Comparison of ENCODE assay signal across 12 mouse cellular contexts in genomic region chr1:66655119-66655746, GRCm38 (mm10). TPM values are rescaled to one million over a fixed set of nuclear protein-coding genes. Genes with fewer than 3 reads are reported as not detected.
DNase-seq lines count a peak whose midpoint lies in the region; ATAC-seq and TF ChIP-seq lines count a peak whose summit lies in the region.
"Had no signal": no experiment of that assay in that cellular context is flagged by ENCODE, and none has a peak within 500 bp of the region (broad histone marks: within the 10 kb centered on the region; RNA-seq: fewer than 3 reads in every experiment).

No protein-coding gene starts in this region.

- H3K4me2 ChIP-seq in embryonic facial prominence, embryonic 12.5 days (replicated peaks): no peak overlapping the region
- H3K4me2 ChIP-seq in hindbrain, embryonic 11.5 days (replicated peaks; ENCODE audit: low read depth, low read length): no peak overlapping the region
- H3K4me2 ChIP-seq: embryonic facial prominence, embryonic 15.5 days; heart, embryonic 12.5 days; kidney, embryonic 15.5 days had no signal

- no peaks in the 10 kb centered on the region for H3K4me1 ChIP-seq in lung, adult 2 months (ENCODE audit: control insufficient read depth, insufficient read depth, low read length)
- no peaks in the 10 kb centered on the region for H3K4me1 ChIP-seq in embryonic facial prominence, embryonic 12.5 days
- H3K4me1 ChIP-seq in hindbrain, embryonic 11.5 days (replicated peaks; ENCODE audit: control insufficient read depth, insufficient read depth, low read length): no peaks in the 10 kb centered on the region
- H3K4me1 ChIP-seq: embryonic facial prominence, embryonic 15.5 days; heart, embryonic 12.5 days; kidney, embryonic 15.5 days had no signal

- no peaks in the 10 kb centered on the region for H3K9me3 ChIP-seq in embryonic facial prominence, embryonic 12.5 days
- H3K9me3 ChIP-seq in hindbrain, embryonic 11.5 days (ENCODE audit: control insufficient read depth, low read length): no peaks in the 10 kb centered on the region
- H3K9me3 ChIP-seq: embryonic facial prominence, embryonic 15.5 days; heart, embryonic 12.5 days; kidney, embryonic 15.5 days had no signal

- WGBS in lung, adult 2 months: 54% methylated on average over 4 of the region's 4 CpGs
- WGBS in embryonic facial prominence, embryonic 12.5 days: 67% methylated on average over 4 of the region's 4 CpGs
- WGBS in hindbrain, embryonic 11.5 days: 57% methylated on average over 4 of the region's 4 CpGs

- ATAC-seq in embryonic facial prominence, embryonic 12.5 days (ENCODE audit: insufficient number of reproducible peaks, insufficient read depth, low FRiP score, low TSS enrichment): 0 out of 2 replicates have a peak, but pooled peaks have one; percentile 74
- ATAC-seq in hindbrain, embryonic 11.5 days (ENCODE audit: low FRiP score): peak; percentile 97
- ATAC-seq: liver, postnatal 0 days had no signal

- no peak overlapping the region for H3K9ac ChIP-seq in embryonic facial prominence, embryonic 12.5 days
- H3K9ac ChIP-seq in hindbrain, embryonic 11.5 days (ENCODE audit: low read depth, low read length): no peak overlapping the region
- H3K9ac ChIP-seq: embryonic facial prominence, embryonic 15.5 days; heart, embryonic 12.5 days; kidney, embryonic 15.5 days; liver, postnatal 0 days had no signal

- H3K27me3 ChIP-seq in embryonic facial prominence, embryonic 12.5 days: no peaks in the 10 kb centered on the region
- no peaks in the 10 kb centered on the region for H3K27me3 ChIP-seq in hindbrain, embryonic 11.5 days (ENCODE audit: control insufficient read depth, insufficient read depth, low read length)
- H3K27me3 ChIP-seq: embryonic facial prominence, embryonic 15.5 days; heart, embryonic 12.5 days; kidney, embryonic 15.5 days had no signal

- no peak overlapping the region for H3K4me3 ChIP-seq in lung, adult 2 months (replicated peaks; ENCODE audit: extremely low read depth, low read depth, low read length)
- no peak overlapping the region for H3K4me3 ChIP-seq in embryonic facial prominence, embryonic 12.5 days
- no peak overlapping the region for H3K4me3 ChIP-seq in hindbrain, embryonic 11.5 days (ENCODE audit: low read depth, low read length)
- H3K4me3 ChIP-seq: embryonic facial prominence, embryonic 15.5 days; heart, embryonic 12.5 days; kidney, embryonic 15.5 days had no signal

- H3K27ac ChIP-seq in embryonic facial prominence, embryonic 12.5 days: no peak overlapping the region
- H3K27ac ChIP-seq in hindbrain, embryonic 11.5 days (ENCODE audit: low read depth, low read length): peak overlapping the region; percentile 30; the same call in 1 of the 2 replicates
- H3K27ac ChIP-seq: embryonic facial prominence, embryonic 15.5 days; kidney, embryonic 15.5 days had no signal

- intact Hi-C loops in gastrocnemius, postnatal 36 days (cut with DNase I): loop anchor here (10.0 kb wide), 1 partner anchor 550 kb away; no protein-coding TSS in a partner anchor

- TF ChIP-seq POLR2A in lung, adult 2 months (IDR thresholded peaks at IDR 0.05; ENCODE audit: borderline replicate concordance, extremely low read depth, low read depth, low read length): no peak

- no peaks in the 10 kb centered on the region for H3K36me3 ChIP-seq in embryonic facial prominence, embryonic 12.5 days
- H3K36me3 ChIP-seq in hindbrain, embryonic 11.5 days (ENCODE audit: control insufficient read depth, insufficient read depth, low read length): no peaks in the 10 kb centered on the region
- H3K36me3 ChIP-seq: embryonic facial prominence, embryonic 15.5 days; heart, embryonic 12.5 days; kidney, embryonic 15.5 days had no signal

- no peak for TF ChIP-seq CTCF in lung, adult 2 months (IDR thresholded peaks at IDR 0.05; ENCODE audit: insufficient read depth, low read length)

- peak; percentile 4 for DNase-seq in lung, postnatal 36 days
- no peak for DNase-seq in lung, adult 2 months
- DNase-seq in hindbrain, embryonic 11.5 days (ENCODE audit: low spot score): peak; percentile 43
- DNase-seq in naive thymus-derived CD4-positive, alpha-beta T cell, adult 2 months (ENCODE audit: low read depth): peak; percentile 7
- DNase-seq in urinary bladder, postnatal 14 days (ENCODE audit: low spot score): no peak
- no peak for DNase-seq in gastrocnemius, postnatal 36 days
- DNase-seq: liver, postnatal 0 days; thymus, postnatal 4 days had no signal

RNA-seq across cellular contexts. Expression of gene Rpe, which starts 45.4 kb away (rescaled TPM):
- 14.0 and 17.0 TPM in 2 replicates for polyA plus RNA-seq in lung, adult 2 months (2012; rRNA removed)
- 47.6 and 49.8 TPM in 2 replicates for polyA plus RNA-seq in embryonic facial prominence, embryonic 12.5 days (2016; fragmentation: Nextera tagmentation; extraction: Ambion mirVana)
- 52.0 and 59.1 TPM in 2 replicates for polyA plus RNA-seq in hindbrain, embryonic 11.5 days (2014; fragmentation: Nextera tagmentation; extraction: Ambion mirVana)
- 10 to 100 TPM in 1 of 2 experiments, 1 to 10 TPM in 1; 7.5 to 10.2 TPM for total RNA-seq in gastrocnemius, postnatal 36 days (2021)

Comparison
In these comparisons a context has a peak if more than half of its experiments do, and no peak if none do; other contexts are left out.
1. DNase-seq: peak in lung, postnatal 36 days (single experiment), hindbrain, embryonic 11.5 days (single experiment) and naive thymus-derived CD4-positive, alpha-beta T cell, adult 2 months (single experiment); none in lung, adult 2 months (single experiment), urinary bladder, postnatal 14 days (single experiment) and gastrocnemius, postnatal 36 days (0 of 2).